Mouse (Mus musculus) stomach, embryonic 14.5 days (tissue): ENCODE data around the gene Capn15. TPM values are rescaled to one million over a fixed set of nuclear protein-coding genes. Genes with fewer than 3 reads are reported as not detected.
A peak's percentile ranks its signal among the peaks of the same experiment; 100 is the strongest.

Source experiments
- ATAC-seq: fragments of 200-750 bp; cut with Nextera tagmentation; 2 replicates; pipeline ENCODE4 v1.8.0; 2017; ENCODE audit warnings: low read depth, moderate TSS enrichment; ENCODE audit not compliant: insufficient number of reproducible peaks, insufficient read depth, low FRiP score
- H3K27ac ChIP-seq: fragments of 300-500 bp; sonication (generic); 2 replicates; pipeline ENCODE4 v1.5.1; 2014; ENCODE audit warnings: mild to moderate bottlenecking, low read length, moderate library complexity, mixed read lengths
- H3K27me3 ChIP-seq: fragments of 300-500 bp; sonication (generic); 2 replicates; pipeline ENCODE4 v1.6.1; 2014; ENCODE audit warnings: low read length, control low read depth, mixed read lengths; ENCODE audit not compliant: control insufficient read depth, insufficient read depth
- H3K36me3 ChIP-seq: fragments of 300-500 bp; sonication (generic); 2 replicates; pipeline ENCODE4 v1.6.1; 2014; ENCODE audit warnings: mild to moderate bottlenecking, control low read depth, low read length, moderate library complexity, mixed read lengths; ENCODE audit not compliant: control insufficient read depth, insufficient read depth
- H3K4me1 ChIP-seq: fragments of 300-500 bp; sonication (generic); 2 replicates; pipeline ENCODE4 v1.6.1; 2014; ENCODE audit warnings: low read length, control low read depth, mixed read lengths; ENCODE audit not compliant: control insufficient read depth, insufficient read depth
- H3K4me2 ChIP-seq: fragments of 300-500 bp; sonication (generic); replicated peaks from 2 replicates; pipeline ENCODE4 v1.6.1; 2014; ENCODE audit warnings: low read depth, low read length, control low read depth
- H3K4me3 ChIP-seq: fragments of 300-500 bp; sonication (generic); 2 replicates; pipeline ENCODE4 v1.5.1; 2014; ENCODE audit warnings: low read depth, low read length, control low read depth
- H3K9ac ChIP-seq: fragments of 300-500 bp; sonication (generic); replicated peaks from 2 replicates; pipeline ENCODE4 v1.6.1; 2014; ENCODE audit warnings: low read depth, mild to moderate bottlenecking, control low read depth, low read length, moderate library complexity, mixed read lengths
- H3K9me3 ChIP-seq: fragments of 300-500 bp; sonication (generic); 2 replicates; pipeline ENCODE4 v1.6.1; 2016; ENCODE audit warnings: low read depth, low read length, control low read depth; ENCODE audit not compliant: control insufficient read depth
- WGBS: fragments of 180-500 bp; shearing (Covaris S2); extraction: QIAGEN DNeasy Blood & Tissue Kit; methylation state at CpG from one replicate; pipeline ENCODE4 v1.1.7; 2014; 5-methylcytosine and 5-hydroxymethylcytosine counted together
- polyA plus RNA-seq: library from polyadenylated mRNA; unstranded; fragments of >200 nt; fragmentation: Nextera tagmentation; extraction: Ambion mirVana; gene quantifications from 2 replicates; pipeline ENCODE4 v1.2.1, GENCODE M21; 2014

The Capn15 gene
- polyA plus RNA-seq, result 23.9 and 27.1 TPM in 2 replicates

DNA sequence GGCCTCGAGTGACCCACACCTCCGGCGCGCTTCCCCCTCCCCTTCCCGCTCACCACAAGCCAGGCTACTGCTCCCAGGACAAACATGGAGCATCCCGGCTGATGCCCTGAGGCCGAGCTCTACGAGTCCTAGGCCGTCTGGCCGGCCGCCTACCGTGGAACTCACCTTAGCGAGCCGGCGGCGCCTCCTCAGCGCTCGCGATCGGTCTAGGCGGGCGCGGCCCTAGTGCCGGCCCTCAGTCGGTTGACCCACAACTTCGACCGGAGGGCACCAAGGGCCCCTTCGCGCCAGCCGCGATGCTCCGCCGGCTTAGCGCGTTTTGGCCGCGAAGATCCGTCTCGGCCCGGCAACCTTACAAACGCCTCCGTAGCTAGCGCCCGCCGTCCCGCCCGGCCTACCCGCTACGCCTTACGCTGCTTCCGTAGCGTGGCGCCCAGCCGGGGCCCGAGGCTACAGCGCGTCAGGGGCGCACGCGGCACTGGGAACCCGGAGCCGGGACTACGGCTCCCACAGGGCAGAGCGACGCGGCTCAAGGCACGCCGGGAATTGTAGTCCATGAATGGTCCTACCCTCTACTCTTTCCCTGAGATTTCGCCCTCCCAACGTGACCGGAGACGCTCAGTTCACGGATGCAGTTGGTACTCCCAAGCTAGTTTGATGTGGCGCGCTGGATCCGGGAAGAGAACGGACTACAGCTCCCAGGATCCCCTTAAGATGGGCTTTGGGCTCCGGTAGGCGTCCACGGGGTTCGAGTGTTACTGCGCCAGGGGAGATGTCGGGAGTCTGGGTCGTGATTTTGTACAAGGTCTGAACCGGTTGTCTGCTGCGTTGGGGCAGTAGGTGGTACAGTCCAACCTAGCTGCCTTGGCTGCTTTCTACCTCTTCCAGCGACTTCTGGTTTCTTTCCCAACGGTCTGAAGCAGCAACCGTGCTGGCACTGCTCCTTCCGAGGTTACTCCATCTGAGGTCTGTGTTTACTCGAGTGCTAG lies at the start of gene Capn15:
Gene Capn15 (minus strand): TSS at position 491 of the 989 bp plus-strand sequence.
- under 1% methylated on average over 91 of the region's 91 CpGs for WGBS
- peak within 1 kb of the TSS; percentile 90 for H3K9ac ChIP-seq
- peak; percentile 99 for ATAC-seq
- H3K27me3 ChIP-seq, result no peaks in the 10 kb centered on the region
- peak within 1 kb of the TSS; percentile 83 for H3K27ac ChIP-seq
- H3K9me3 ChIP-seq, result no peaks in the 10 kb centered on the region
- H3K4me2 ChIP-seq, result peak within 1 kb of the TSS; percentile 88
- H3K4me3 ChIP-seq, result peak within 1 kb of the TSS; percentile 72
- H3K36me3 ChIP-seq, result peaks cover 5% of the 10 kb centered on the region
- H3K4me1 ChIP-seq, result peaks cover 9% of the 10 kb centered on the region

DNA sequence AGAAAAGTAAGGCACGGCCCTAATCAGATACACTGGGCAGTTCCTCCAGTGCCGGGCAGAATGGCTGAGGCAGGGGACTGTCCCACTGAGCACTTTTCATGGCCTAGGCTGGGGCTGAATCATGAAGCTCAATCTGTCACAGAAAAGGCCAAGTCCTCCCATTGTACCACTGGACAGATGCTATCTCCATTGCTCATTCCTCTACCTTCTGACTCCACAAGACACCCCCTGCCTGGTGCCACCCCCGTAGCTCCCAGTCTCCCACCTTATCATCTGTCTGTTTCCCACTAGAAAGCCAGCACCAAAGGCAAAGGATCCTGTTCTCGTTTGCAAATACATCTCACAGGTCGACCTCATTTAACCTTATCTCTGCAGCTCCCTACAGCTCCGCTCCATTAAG lies 46.4 kb upstream of the Capn15 start:
- Histone ChIP-seq H3K4me1 (no peaks in the 10 kb centered on the region), H3K4me3 (no peak overlapping the region), H3K36me3 (peaks cover 5% of the 10 kb centered on the region; the same call in 1 of the 2 replicates), H3K27ac (no peak overlapping the region), H3K9ac (no peak overlapping the region), H3K9me3 (no peaks in the 10 kb centered on the region), H3K4me2 (no peak overlapping the region), H3K27me3 (no peaks in the 10 kb centered on the region)
- ATAC-seq, result no peak
- 77% methylated on average over 6 of the region's 6 CpGs for WGBS

GRCm38 (mm10) chr17:26031583-26031982 lies 46.0 kb upstream of the Capn15 start:
- Histone ChIP-seq H3K9ac (no peak overlapping the region), H3K4me1 (no peaks in the 10 kb centered on the region), H3K36me3 (peaks cover 5% of the 10 kb centered on the region; the same call in 1 of the 2 replicates), H3K9me3 (no peaks in the 10 kb centered on the region), H3K27ac (no peak overlapping the region), H3K4me2 (no peak overlapping the region), H3K27me3 (no peaks in the 10 kb centered on the region), H3K4me3 (no peak overlapping the region)
- no peak for ATAC-seq
- 90% methylated on average over 5 of the region's 5 CpGs for WGBS

- WGBS, result 95% methylated on average over 4 of the region's 4 CpGs
Observed at GRCm38 (mm10) chr17:26028261-26028660, 42.7 kb upstream of the Capn15 start.

GRCm38 (mm10) chr17:26024674-26025073 lies 39.1 kb upstream of the Capn15 start:
- H3K36me3 ChIP-seq, result no peaks in the 10 kb centered on the region
- 93% methylated on average over 9 of the region's 9 CpGs for WGBS
- no peaks in the 10 kb centered on the region for H3K4me1 ChIP-seq
- H3K27me3 ChIP-seq, result no peaks in the 10 kb centered on the region
- H3K4me2 ChIP-seq, result no peak overlapping the region
- H3K9ac ChIP-seq, result no peak overlapping the region
- H3K27ac ChIP-seq, result no peak overlapping the region
- H3K4me3 ChIP-seq, result no peak overlapping the region
- no peak for ATAC-seq
- no peaks in the 10 kb centered on the region for H3K9me3 ChIP-seq

More at GRCm38 (mm10) chr17:26028261-26028660, 42.7 kb upstream of the Capn15 start:
- Histone ChIP-seq H3K36me3 (no peaks in the 10 kb centered on the region; the same call in 1 of the 2 replicates), H3K9ac (no peak overlapping the region), H3K4me3 (no peak overlapping the region), H3K4me1 (no peaks in the 10 kb centered on the region), H3K27me3 (no peaks in the 10 kb centered on the region), H3K27ac (no peak overlapping the region), H3K4me2 (no peak overlapping the region), H3K9me3 (no peaks in the 10 kb centered on the region)
- no peak for ATAC-seq

DNA sequence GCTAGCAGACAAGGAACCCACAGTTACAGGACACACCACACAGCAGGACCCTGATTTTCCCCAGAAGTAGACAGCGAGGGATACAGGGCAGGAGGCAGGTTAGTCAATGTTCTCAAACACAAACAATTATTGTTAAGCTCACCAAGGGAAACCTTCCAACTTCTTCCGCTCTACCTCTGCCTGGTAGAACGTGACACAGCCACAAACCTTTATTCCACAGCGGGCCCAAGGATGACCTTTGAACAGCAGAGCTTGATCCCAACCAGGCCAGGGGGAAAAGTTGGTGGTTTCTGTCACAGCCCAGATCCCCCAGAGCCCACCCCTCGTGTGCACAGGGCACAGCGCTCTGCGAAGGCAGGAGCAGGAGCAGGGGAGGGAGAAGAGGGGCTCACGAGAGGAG lies 38.4 kb upstream of the Capn15 start:
- no peaks in the 10 kb centered on the region for H3K36me3 ChIP-seq
- H3K4me3 ChIP-seq, result no peak overlapping the region
- H3K9ac ChIP-seq, result no peak overlapping the region
- ATAC-seq, result no peak
- H3K27me3 ChIP-seq, result no peaks in the 10 kb centered on the region
- no peaks in the 10 kb centered on the region for H3K9me3 ChIP-seq
- H3K27ac ChIP-seq, result no peak overlapping the region
- 92% methylated on average over 8 of the region's 8 CpGs for WGBS
- no peak overlapping the region for H3K4me2 ChIP-seq
- H3K4me1 ChIP-seq, result no peaks in the 10 kb centered on the region

- H3K9me3 ChIP-seq, result no peaks in the 10 kb centered on the region
- WGBS, result 89% methylated on average over 5 of the region's 5 CpGs
- no peak overlapping the region for H3K9ac ChIP-seq
- no peak for ATAC-seq
- no peaks in the 10 kb centered on the region for H3K4me1 ChIP-seq
- no peaks in the 10 kb centered on the region for H3K27me3 ChIP-seq
- H3K4me3 ChIP-seq, result no peak overlapping the region
- no peak overlapping the region for H3K4me2 ChIP-seq
- no peak overlapping the region for H3K27ac ChIP-seq
- no peaks in the 10 kb centered on the region for H3K36me3 ChIP-seq
Observed at GRCm38 (mm10) chr17:26023181-26023580, 37.6 kb upstream of the Capn15 start.

- H3K27ac ChIP-seq, result no peak overlapping the region; the same call in 1 of the 2 replicates
- ATAC-seq, result no peak
- no peak overlapping the region for H3K4me2 ChIP-seq
Observed at GRCm38 (mm10) chr17:26021728-26022341, 36.2 kb upstream of the Capn15 start.

More at GRCm38 (mm10) chr17:26021728-26022341, 36.2 kb upstream of the Capn15 start:
- 62% methylated on average over 9 of the region's 9 CpGs for WGBS
- H3K4me1 ChIP-seq, result no peaks in the 10 kb centered on the region
- no peaks in the 10 kb centered on the region for H3K27me3 ChIP-seq
- H3K9ac ChIP-seq, result no peak overlapping the region
- no peak overlapping the region for H3K4me3 ChIP-seq
- no peaks in the 10 kb centered on the region for H3K9me3 ChIP-seq
- no peaks in the 10 kb centered on the region for H3K36me3 ChIP-seq
